Mouse (Mus musculus): ENCODE measurements at regions not wholly inside any gene's neighbourhood (a gene's known extent, or its start where the extent isn't known, plus 50 kb on each side); places are given as distances from the start of the nearest gene placed in this dataset.
"Not testable (repeated sequence)": the region's sequence is repeated elsewhere in the genome, so short reads cannot be mapped to it uniquely, and the experiment has no call there.

DNA sequence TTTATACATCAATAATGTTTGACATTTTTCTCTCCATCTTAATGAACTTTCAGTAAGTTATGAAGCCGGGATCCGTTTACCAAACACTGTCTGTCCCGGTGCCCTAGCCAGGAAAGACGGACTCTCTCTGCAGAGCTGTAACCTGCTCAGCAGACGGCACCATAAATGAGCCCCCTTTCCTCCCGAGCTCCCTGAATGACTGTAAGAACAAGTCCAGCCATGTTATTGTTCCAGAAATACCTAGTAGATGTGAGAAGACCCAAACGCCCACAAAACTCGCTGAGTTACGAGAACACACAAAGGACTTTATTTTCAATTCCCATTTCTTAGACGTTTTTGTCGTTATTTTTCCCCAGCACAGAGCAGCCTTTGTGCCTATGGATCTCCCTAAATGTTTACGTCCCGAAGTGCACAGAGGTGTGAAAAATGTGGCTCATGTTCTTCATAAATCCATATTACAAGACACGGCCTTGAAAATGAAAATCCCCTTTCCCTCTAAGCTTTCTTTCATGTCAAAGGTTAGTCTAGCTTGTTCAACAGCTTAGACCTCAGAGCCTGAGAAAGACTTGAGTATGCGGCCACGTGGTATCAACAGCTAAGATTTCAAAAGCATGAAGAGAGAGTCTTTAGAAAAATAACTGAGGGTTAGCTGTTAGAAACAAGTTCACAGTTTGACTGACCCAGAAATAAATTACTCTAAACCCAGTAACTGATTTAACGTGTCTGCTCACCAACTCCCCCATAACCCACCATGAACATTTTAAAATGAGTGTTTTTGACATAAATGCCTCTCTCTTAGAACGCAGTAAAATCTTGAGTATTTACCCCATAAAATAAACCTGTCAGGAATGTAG, 125.8 kb upstream of the Intu start:
- DNase-seq, result no peak

GRCm38 (mm10) chr3:40405949-40406236, 125.2 kb upstream of the Intu start:
- DNase-seq, result no peak

- no peak for DNase-seq
These were observed 122.1 kb upstream of the Intu start for GRCm38 (mm10) chr3:40408921-40409488.

- DNase-seq, result no peak
These were observed 120.3 kb upstream of the Intu start for GRCm38 (mm10) chr3:40410749-40411310.

DNA sequence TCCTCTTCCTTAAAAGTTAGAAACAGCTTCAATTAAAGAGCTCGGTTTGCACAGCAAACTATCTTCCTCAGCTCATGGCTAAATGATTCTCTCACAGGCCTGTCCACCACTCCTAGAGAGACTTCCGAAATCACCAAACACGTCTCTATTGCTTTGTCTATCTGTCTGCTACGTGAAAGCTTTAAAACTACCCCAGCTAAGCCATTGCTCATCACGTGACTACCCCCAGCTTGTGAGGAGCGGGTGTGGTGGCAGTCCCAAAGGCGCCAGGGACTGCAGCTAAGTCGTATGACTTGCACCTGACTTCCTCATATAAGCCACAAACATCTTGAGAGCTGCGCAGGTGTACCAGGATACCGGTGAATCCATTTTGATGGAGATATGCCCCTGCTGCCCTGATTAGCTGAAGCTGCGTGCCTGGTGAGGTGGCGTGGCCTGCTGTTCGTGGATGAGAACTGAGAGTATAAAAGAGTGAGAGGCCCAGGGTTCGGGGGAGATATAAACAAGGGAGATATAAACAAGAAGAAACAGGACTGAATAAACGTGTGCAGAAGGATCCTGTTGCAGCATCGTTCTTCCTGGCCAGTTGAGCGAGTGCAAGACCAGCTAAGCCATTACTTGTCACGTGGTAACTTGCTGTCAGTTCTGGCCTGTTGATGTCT, 105.8 kb upstream of the Intu start:
- not testable (repeated sequence) for DNase-seq

DNA sequence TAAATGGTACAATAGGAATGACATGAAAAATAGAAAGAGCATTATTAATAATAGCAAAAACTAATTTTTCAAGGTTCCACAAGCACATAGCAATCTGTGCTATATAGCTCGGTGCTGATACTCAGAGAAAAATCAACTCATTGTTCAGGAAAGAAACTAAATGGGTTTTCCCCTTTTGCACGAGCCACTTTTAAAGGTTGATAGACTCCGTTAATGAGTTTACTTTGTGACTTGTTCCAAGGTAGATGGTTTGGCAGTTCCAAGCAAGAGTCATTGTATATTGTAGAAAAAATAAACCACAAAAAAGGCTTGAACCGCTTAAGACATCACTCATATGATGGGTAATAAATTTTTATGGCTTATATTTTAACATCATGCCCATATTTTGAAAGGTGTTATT, 105.0 kb upstream of the Intu start:
- no peak for DNase-seq

DNA sequence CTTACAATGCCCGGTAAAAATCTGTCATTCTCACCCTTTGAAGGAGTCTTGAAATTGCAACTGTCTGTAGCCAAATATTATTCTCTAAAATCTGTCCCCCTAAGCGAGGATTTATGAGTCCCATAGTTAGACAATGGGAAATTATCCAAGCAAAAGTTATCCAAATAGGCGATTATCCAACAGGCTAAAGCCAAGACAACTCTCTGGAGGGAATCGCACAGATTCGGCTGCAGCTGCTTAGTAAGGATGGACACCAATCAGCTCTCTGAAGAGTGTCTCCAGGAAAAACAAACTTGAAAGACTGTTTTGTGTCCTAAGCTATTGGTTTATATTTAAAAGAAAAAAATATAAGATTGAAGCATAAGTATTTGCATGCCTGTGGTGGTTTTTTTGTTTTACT, 103.1 kb upstream of the Intu start:
- no peak for DNase-seq

GRCm38 (mm10) chr3:40438251-40438650, 92.8 kb upstream of the Intu start:
- no peak for DNase-seq

DNA sequence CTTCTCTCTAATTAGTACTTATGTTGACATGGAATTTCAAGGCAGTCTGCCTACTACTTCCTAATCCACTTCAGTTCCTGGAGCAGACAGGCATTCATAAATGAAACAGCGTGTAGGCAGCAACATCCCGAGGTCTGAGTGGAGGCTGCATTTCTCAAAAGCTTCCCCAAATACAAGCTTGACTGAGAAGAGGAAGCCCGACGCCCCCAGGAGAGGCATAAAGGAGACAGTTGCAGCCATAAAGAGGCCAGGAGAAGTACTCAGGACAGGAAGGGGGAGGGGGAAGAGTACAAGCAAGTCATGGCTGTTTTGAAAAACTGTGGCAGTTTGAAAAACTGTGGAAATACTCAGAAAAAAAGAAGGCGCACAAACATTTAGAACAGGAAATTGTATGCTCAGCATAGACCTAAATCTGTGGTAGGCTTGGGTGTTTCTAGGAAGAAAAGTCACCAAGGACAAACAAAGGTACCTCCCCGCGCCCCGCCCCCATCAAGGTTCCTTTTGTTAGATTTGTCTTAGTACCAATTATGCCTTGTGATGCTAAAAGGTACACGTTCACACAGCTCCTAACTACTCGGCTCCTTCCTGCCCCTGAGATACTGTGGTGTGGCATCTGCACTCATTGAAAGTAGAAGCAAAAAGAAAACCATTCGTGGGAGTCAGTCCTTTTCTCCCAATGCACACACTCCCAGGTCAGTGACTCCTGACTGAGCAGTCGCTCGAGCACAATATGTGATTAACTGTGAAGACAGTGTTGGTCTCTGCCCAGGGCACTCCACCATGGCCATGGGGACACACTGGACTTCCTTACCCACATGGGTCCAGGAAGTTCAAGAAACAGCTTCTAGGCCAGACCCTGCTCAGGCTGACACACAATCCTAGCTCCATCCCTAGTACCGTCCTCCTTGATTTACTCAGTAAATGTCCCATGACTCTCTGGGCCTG, 89.7 kb upstream of the Intu start:
- no peak for DNase-seq

DNA sequence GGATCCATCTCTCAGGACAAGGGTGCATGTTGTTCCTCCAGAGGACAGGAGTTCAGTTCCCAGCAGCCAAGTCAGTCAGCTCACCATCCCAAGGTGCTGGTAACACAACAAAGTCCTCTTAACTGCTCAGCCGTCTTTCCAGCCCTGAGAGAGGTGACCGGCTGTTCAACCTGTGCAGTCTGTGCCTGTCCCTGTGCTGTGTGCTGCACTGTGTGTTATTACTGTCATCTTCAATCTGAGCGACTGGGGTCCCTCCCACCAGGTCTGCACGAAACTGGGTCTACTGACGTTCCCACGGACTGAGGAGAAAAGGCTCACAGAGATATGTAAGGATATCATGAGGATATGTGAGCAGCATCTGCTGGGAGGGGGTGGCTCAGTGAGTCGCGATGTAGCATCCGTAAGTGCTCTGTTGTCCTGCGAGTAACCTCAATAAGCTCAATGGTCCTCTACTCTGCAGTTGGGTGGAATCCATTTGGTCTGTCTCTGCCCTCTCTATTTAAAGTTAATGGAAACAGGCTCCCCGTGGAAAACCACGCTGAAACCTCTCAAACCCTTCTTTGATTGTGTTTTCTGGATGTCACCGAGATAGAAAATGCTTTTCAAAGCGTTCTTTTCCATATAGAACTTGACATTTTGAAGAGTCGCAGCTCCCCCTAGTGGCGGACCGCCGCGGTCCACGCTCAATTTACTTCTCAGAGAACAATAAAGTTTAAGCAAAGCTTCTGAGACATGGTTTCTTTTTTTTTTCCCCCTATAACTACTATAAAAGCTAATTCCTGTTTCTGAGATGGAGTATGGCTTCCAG, 87.1 kb upstream of the Intu start:
- peak; percentile 28 for DNase-seq

DNA sequence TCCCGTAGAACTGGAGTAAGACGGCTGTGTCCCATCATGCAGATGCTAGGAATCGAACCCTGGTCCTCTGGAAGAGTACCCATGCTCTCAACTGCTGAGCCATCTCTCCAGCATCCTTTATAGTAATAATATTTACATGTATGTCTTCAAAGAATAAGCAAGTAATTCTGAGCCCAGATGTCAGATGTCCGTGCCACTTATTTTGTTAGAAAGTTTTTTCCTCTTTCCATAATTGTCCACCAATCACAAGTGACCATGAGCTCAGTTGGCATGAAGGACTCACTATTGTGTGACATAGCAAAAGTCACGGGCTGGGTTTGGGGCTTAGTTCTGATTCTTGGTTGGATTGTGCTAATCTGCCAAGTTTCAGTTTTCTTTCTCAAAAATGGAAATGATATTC, 78.1 kb upstream of the Intu start:
- DNase-seq, result no peak

DNA sequence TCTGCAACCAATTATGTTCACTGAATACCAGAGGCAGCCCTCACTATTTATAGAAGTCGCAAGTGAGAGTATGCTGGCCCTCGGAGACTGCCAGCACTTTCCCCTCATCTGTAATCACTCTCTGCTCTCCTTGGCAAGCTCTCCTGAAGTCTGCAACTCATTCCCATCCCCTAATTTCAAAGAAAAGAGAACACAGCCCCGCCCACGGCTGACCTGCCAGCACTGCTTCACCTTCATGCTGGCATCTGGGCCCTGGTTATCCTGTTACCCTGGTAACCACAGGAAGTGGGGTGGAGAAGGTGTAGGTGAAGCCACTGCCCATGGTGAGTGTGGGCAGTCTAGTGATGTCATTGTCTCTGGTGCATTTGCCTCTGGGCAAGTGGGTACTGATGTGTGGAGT, 77.5 kb upstream of the Intu start:
- no peak for DNase-seq

- no peak for DNase-seq
These were observed 75.0 kb upstream of the Intu start for GRCm38 (mm10) chr3:40456070-40456469.

DNA sequence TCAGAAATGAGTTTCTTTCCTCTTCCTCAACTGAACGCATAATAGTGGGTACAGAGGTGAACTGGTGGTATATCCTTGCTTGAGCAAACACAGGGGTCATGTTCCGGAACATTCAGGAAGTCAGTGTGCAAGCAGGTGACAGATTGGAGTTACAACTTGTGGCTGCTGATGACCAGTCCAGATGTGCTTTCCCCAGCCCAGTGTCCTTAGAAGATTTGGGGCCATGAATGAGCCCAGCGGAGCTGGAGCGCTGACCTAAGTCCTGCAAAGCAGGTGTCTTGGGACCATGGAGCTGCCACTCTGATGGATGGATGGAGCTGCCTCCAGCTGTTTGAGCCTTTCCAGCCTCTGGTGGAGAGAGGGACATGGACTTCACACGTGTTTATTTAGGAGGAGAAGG, 72.6 kb upstream of the Intu start:
- DNase-seq, result no peak

DNA sequence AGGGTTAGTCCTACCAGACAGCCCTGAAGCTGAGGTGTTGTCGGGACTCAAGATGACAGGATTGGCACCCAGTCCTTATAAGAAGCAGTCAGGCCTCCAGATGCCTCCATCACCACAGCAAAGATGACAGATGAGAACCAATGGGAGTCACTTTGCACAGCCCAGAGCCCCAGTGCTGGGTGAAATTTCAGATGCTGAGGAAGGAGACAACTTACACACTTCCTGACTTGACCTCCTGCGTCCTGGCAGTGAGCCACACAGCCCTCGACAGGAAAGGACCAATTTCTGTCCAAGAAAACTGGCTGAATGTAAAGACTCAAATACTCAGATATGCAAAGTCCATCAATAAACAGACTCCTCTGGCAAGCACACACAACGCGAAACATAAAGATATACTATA, 67.6 kb upstream of the Intu start:
- no peak for DNase-seq

DNA sequence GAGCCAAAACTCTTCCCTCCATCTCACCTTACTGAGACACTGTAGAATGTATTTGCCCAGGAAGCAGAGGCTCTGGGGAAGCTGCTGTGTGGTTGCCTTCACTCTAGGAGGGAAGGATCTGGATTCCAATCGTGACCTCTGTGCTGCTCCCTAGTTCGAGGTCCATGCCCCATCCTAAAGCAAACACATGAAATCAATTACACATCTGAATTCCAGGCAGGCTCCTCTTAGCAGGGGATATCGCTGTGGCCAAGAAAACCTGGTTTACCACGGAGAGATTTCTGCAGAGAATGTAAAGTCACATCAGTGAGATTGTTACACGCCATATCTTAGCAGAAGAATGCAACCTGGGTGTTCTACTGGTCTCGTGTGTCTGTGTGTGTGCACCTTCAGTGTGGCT, 61.0 kb upstream of the Intu start:
- no peak for DNase-seq

GRCm38 (mm10) chr3:40472766-40473165, 58.3 kb upstream of the Intu start:
- DNase-seq, result no peak

DNA sequence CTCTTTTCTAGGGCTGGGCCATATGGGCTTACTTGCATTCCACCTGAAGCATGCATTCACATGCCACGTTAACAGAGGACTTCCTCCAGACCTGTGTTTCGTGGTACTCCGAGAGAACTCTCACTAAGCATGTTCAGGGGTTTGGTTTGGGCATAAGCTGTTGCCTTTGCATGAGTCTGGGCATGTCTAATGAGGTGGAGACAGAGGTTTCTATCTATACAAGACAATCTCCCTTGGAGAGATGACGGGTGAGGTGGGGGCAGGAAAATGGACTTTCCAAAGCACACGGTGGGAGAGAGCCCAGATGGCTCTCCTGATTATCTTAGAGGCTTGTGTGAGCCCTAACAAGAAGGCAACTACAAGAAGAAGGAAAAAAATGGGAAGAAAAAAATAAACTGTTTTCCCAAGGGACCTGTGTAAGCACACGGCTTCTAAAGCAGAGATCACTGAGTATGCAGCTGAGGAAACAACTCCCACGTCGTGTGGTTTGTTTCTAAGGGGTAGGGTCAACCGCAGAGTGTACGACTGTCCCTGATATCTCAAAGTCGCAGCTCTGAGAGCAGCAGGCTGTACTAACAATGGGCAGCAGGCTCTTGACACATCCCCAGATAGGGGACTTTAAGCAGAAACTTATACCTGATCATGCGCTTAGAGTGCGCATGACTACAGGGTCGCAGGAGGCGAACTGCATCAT, 50.7 kb upstream of the Intu start:
- DNase-seq, result no peak
